Mouse (Mus musculus): Measurements from ENCODE around the gene Dram1. TPM values are rescaled to one million over a fixed set of nuclear protein-coding genes. Genes with fewer than 3 reads are reported as not detected.

Gene Dram1
- polyA plus RNA-seq (2014; fragmentation: Illumina TruSeq; extraction: RNeasy Lipid Tissue Mini Kit (QIAGEN cat#74804); ENCODE audit: low read depth, low replicate concordance), result 9.8 TPM

GRCm38 (mm10) chr10:88379013-88379885 lies at the start of gene Dram1, which contains the start of gene Gnptab:
Dram1 (minus strand) TSS chr10:88379080.
Gnptab (plus strand) TSS chr10:88379132.

Other genes with a start within 250 kb of the Dram1 start
- gene Parpbp, start 232.1 kb downstream of the Dram1 start, polyA plus RNA-seq (2014; fragmentation: Illumina TruSeq; extraction: RNeasy Lipid Tissue Mini Kit (QIAGEN cat#74804); ENCODE audit: low read depth, low replicate concordance), result 5.7 TPM
- 18.9 TPM for gene Nup37, start 232.1 kb downstream of the Dram1 start, polyA plus RNA-seq (2014; fragmentation: Illumina TruSeq; extraction: RNeasy Lipid Tissue Mini Kit (QIAGEN cat#74804); ENCODE audit: low read depth, low replicate concordance)
- 66.6 TPM for gene Washc3, start 178.0 kb downstream of the Dram1 start, polyA plus RNA-seq (2014; fragmentation: Illumina TruSeq; extraction: RNeasy Lipid Tissue Mini Kit (QIAGEN cat#74804); ENCODE audit: low read depth, low replicate concordance)
- 54.3 TPM for gene Gnptab, start 52 bp upstream of the Dram1 start, polyA plus RNA-seq (2014; fragmentation: Illumina TruSeq; extraction: RNeasy Lipid Tissue Mini Kit (QIAGEN cat#74804); ENCODE audit: low read depth, low replicate concordance)
- 1.7 TPM for gene Sycp3, start 80.5 kb upstream of the Dram1 start, polyA plus RNA-seq (2014; fragmentation: Illumina TruSeq; extraction: RNeasy Lipid Tissue Mini Kit (QIAGEN cat#74804); ENCODE audit: low read depth, low replicate concordance)
- 599 TPM for gene Chpt1, start 125.0 kb upstream of the Dram1 start, polyA plus RNA-seq (2014; fragmentation: Illumina TruSeq; extraction: RNeasy Lipid Tissue Mini Kit (QIAGEN cat#74804); ENCODE audit: low read depth, low replicate concordance)
- 0.19 TPM for gene Mybpc1, start 226.1 kb upstream of the Dram1 start, polyA plus RNA-seq (2014; fragmentation: Illumina TruSeq; extraction: RNeasy Lipid Tissue Mini Kit (QIAGEN cat#74804); ENCODE audit: low read depth, low replicate concordance)